Mouse (Mus musculus) heart, embryonic 11.5 days (tissue): ENCODE results near the gene Slc5a11. TPM values are rescaled to one million over a fixed set of nuclear protein-coding genes. Genes with fewer than 3 reads are reported as not detected.

Source experiments
- ATAC-seq: fragments of 200-750 bp; cut with Nextera tagmentation; replicated peaks from 2 replicates; pipeline ENCODE4 v1.8.0; 2017; ENCODE audit warnings: moderate library complexity; ENCODE audit not compliant: insufficient number of reproducible peaks, low FRiP score, low TSS enrichment
- H3K27ac ChIP-seq: fragments of 300-500 bp; sonication (generic); 2 replicates; pipeline ENCODE4 v1.5.1; 2014; ENCODE audit warnings: mild to moderate bottlenecking, low read depth, low read length
- H3K27me3 ChIP-seq: fragments of 300-500 bp; sonication (generic); 2 replicates; pipeline ENCODE4 v1.6.1; 2014; ENCODE audit warnings: mild to moderate bottlenecking, low read length, mixed read lengths; ENCODE audit not compliant: control insufficient read depth, insufficient read depth
- H3K36me3 ChIP-seq: fragments of 300-500 bp; sonication (generic); 2 replicates; pipeline ENCODE4 v1.6.1; 2014; ENCODE audit warnings: mild to moderate bottlenecking, low read length, moderate library complexity, mixed read lengths; ENCODE audit not compliant: control insufficient read depth, insufficient read depth
- H3K4me1 ChIP-seq: fragments of 300-500 bp; sonication (generic); 2 replicates; pipeline ENCODE4 v1.6.1; 2014; ENCODE audit warnings: low read length; ENCODE audit not compliant: control insufficient read depth, insufficient read depth
- H3K4me2 ChIP-seq: fragments of 300-500 bp; sonication (generic); 2 replicates; pipeline ENCODE4 v1.6.1; 2014; ENCODE audit warnings: mild to moderate bottlenecking, moderate library complexity
- H3K4me3 ChIP-seq: fragments of 300-500 bp; sonication (generic); 2 replicates; pipeline ENCODE4 v1.5.1; 2014; ENCODE audit warnings: low read depth, low read length
- H3K9ac ChIP-seq: fragments of 300-500 bp; sonication (generic); 2 replicates; pipeline ENCODE4 v1.6.1; 2014; ENCODE audit warnings: mild to moderate bottlenecking, low read depth, low read length, moderate library complexity
- H3K9me3 ChIP-seq: fragments of 300-500 bp; sonication (generic); replicated peaks from 2 replicates; pipeline ENCODE4 v1.6.1; 2016; ENCODE audit warnings: low read length; ENCODE audit not compliant: control insufficient read depth
- WGBS: fragments of 180-500 bp; shearing (Covaris S2); extraction: QIAGEN DNeasy Blood & Tissue Kit; methylation state at CpG from one replicate; pipeline ENCODE4 v1.1.7; 2014; ENCODE audit not compliant: insufficient replicate concordance; 5-methylcytosine and 5-hydroxymethylcytosine counted together
- polyA plus RNA-seq: library from polyadenylated mRNA; unstranded; fragments of >200 nt; fragmentation: Nextera tagmentation; extraction: Ambion mirVana; gene quantifications from 2 replicates; pipeline ENCODE4 v1.2.1, GENCODE M21; 2014

Slc5a11 gene
- polyA plus RNA-seq, 1 experiment from 2014 or later, result not detected

DNA sequence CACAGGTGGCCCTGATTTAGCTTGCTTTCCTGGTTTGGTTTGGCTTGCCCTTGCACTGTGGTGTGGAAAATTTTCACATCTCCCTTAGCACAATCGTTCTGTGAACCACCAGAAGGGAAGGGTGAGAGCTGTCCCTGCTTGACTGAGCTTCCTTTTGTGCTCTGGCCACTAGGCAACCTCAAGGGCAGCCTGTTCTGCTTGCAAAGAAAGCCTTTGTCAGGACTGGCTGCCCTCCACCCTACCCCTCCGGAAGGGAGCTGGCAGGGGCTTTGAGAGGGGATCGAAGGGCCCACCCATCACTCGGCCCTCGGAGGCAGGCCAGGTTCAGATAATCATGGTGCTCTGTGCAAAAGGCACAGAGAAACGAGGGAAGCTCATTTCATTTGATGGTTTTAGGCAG is 4.0 kb downstream of the Slc5a11 start:
- no peak for ATAC-seq
- H3K4me3 ChIP-seq, result no peak overlapping the region
- no peaks in the 10 kb centered on the region for H3K9me3 ChIP-seq
- H3K27ac ChIP-seq, result no peak overlapping the region
- no peaks in the 10 kb centered on the region for H3K27me3 ChIP-seq
- peaks cover 12% of the 10 kb centered on the region for H3K4me1 ChIP-seq
- H3K4me2 ChIP-seq, result no peak overlapping the region
- WGBS, result 41% methylated on average over 6 of the region's 6 CpGs
- no peak overlapping the region for H3K9ac ChIP-seq
- no peaks in the 10 kb centered on the region for H3K36me3 ChIP-seq

DNA sequence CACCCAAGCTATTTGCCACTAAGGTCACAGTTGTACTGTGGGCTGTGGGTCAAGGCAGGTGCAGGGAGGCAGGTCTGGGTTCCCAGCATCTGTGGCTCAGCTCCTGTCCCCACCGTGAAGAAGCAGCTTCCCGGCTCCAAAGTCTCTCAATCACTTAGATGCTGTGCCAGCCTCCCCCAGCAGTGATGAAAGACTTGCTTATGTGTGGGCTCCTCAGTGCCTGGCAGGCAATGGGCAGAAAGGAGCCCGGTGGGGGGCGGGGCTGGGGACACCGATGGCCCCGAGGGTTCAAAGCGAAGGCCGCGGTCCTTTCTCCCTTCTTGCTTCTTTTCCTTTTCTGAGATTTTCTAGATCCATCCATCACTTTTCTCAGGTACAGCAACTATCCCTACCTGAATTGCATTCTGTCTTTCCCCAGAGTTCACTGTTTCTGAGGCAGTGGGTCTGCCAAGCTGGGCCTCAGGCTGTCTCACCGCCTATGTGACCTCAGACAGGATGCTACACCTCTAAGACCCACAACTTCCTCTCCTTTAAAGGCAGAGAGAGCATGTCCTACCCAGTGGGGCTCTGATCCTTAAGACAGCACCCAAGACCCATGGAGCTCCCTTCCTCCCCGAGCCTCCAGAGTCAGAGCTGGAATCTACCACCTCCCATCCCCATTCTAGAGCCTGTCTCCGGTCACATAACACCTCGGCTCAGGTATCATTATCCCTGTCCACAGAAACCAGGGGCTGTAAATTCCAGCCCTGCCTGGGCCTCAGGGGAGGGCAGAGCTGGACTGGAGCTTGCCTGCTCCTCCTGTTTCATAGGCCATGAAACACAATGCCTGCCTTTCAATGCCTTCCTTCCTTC is 5.4 kb downstream of the Slc5a11 start:
- WGBS, result 67% methylated on average over 13 of the region's 13 CpGs
- H3K36me3 ChIP-seq, result no peaks in the 10 kb centered on the region
- H3K4me2 ChIP-seq, result no peak overlapping the region
- H3K27ac ChIP-seq, result no peak overlapping the region
- H3K4me3 ChIP-seq, result no peak overlapping the region
- no peaks in the 10 kb centered on the region for H3K9me3 ChIP-seq
- H3K9ac ChIP-seq, result no peak overlapping the region
- no peak for ATAC-seq
- H3K27me3 ChIP-seq, result no peaks in the 10 kb centered on the region
- peaks cover 5% of the 10 kb centered on the region; the same call in 1 of the 2 replicates for H3K4me1 ChIP-seq

DNA sequence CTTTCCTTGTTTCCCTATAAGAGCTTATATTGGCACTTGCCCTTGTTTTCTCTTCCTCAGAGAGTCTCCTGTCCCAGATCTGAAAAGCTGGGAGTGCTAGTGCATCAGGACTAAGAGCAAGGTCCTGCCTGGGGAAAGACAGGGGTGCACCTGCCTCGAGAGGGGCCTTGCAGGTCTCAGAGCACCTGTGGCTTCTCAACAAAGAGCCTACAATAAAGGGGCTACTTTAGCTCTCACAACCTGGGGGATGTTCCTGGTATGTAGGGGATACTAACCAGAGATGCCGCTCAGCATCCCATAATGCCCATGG is 6.0 kb downstream of the Slc5a11 start:
- no peak for ATAC-seq
- WGBS, result 70% methylated on average over 2 of the region's 2 CpGs

GRCm38 (mm10) chr7:123224076-123224475 is 9.5 kb downstream of the Slc5a11 start:
- Histone ChIP-seq H3K9ac (no peak overlapping the region), H3K27ac (no peak overlapping the region), H3K4me2 (no peak overlapping the region), H3K4me3 (no peak overlapping the region), H3K4me1 (peaks cover 7% of the 10 kb centered on the region), H3K27me3 (no peaks in the 10 kb centered on the region), H3K36me3 (no peaks in the 10 kb centered on the region), H3K9me3 (no peaks in the 10 kb centered on the region)
- ATAC-seq, result no peak
- WGBS, result 84% methylated on average over 9 of the region's 9 CpGs

More for the DNA sequence above, 6.0 kb downstream of the Slc5a11 start:
- Histone ChIP-seq H3K4me1 (peaks cover 5% of the 10 kb centered on the region; the same call in 1 of the 2 replicates), H3K4me3 (no peak overlapping the region), H3K9me3 (no peaks in the 10 kb centered on the region), H3K36me3 (no peaks in the 10 kb centered on the region), H3K9ac (no peak overlapping the region), H3K4me2 (no peak overlapping the region), H3K27me3 (no peaks in the 10 kb centered on the region), H3K27ac (no peak overlapping the region)

- peaks cover 7% of the 10 kb centered on the region for H3K4me1 ChIP-seq
- no peak overlapping the region for H3K9ac ChIP-seq
- no peak overlapping the region for H3K4me3 ChIP-seq
- H3K27ac ChIP-seq, result no peak overlapping the region
- WGBS, result 68% methylated on average over 4 of the region's 4 CpGs
- H3K9me3 ChIP-seq, result no peaks in the 10 kb centered on the region
- no peak overlapping the region for H3K4me2 ChIP-seq
- ATAC-seq, result no peak
- no peaks in the 10 kb centered on the region for H3K36me3 ChIP-seq
- no peaks in the 10 kb centered on the region for H3K27me3 ChIP-seq
Measured at GRCm38 (mm10) chr7:123225159-123225558, 10.6 kb downstream of the Slc5a11 start.

DNA sequence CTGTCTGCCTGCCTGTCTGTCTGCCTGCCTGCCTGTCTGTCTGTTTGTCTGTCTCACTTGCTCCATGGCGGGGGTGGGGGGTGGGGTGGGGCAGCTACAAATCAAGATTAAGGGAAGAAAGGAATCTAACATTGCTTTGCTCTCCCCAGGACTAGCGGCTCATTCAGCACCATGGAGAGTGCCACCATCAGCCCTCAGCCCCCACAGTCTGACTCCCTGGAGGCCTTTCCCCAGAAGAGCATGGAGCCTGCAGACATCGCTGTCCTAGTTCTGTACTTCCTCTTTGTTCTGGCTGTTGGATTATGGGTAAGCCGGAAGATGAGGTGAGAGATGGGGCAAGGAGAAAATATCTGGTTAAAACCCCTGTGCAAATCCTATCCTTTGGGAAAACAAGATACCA is 20.9 kb downstream of the Slc5a11 start:
- Histone ChIP-seq H3K9me3 (no peaks in the 10 kb centered on the region), H3K4me2 (no peak overlapping the region), H3K27me3 (no peaks in the 10 kb centered on the region), H3K27ac (no peak overlapping the region), H3K4me1 (no peaks in the 10 kb centered on the region), H3K9ac (no peak overlapping the region), H3K36me3 (no peaks in the 10 kb centered on the region), H3K4me3 (no peak overlapping the region)
- WGBS, result 11% methylated on average over 4 of the region's 4 CpGs
- no peak for ATAC-seq

GRCm38 (mm10) chr7:123238621-123239020 is 24.0 kb downstream of the Slc5a11 start:
- H3K27me3 ChIP-seq, result no peaks in the 10 kb centered on the region
- 0 out of 2 replicates have a peak, but pooled peaks have one; percentile 39 for ATAC-seq
- H3K36me3 ChIP-seq, result no peaks in the 10 kb centered on the region
- H3K4me1 ChIP-seq, result peaks cover 7% of the 10 kb centered on the region; the same call in 1 of the 2 replicates
- WGBS, result 50% methylated on average over 4 of the region's 4 CpGs
- no peaks in the 10 kb centered on the region for H3K9me3 ChIP-seq
- no peak overlapping the region for H3K27ac ChIP-seq
- H3K4me3 ChIP-seq, result no peak overlapping the region
- H3K9ac ChIP-seq, result no peak overlapping the region
- H3K4me2 ChIP-seq, result no peak overlapping the region

- Histone ChIP-seq H3K9me3 (no peaks in the 10 kb centered on the region), H3K36me3 (no peaks in the 10 kb centered on the region), H3K27ac (no peak overlapping the region), H3K4me3 (no peak overlapping the region), H3K4me1 (peaks cover 17% of the 10 kb centered on the region; the same call in 1 of the 2 replicates), H3K27me3 (no peaks in the 10 kb centered on the region), H3K4me2 (no peak overlapping the region), H3K9ac (no peak overlapping the region)
- ATAC-seq, result no peak
- WGBS, result 68% methylated on average over 6 of the region's 6 CpGs
Measured at GRCm38 (mm10) chr7:123240064-123240463, 25.5 kb downstream of the Slc5a11 start.

- Histone ChIP-seq H3K36me3 (no peaks in the 10 kb centered on the region), H3K4me2 (no peak overlapping the region), H3K27ac (no peak overlapping the region), H3K4me1 (peaks cover 18% of the 10 kb centered on the region; the same call in 1 of the 2 replicates), H3K9ac (no peak overlapping the region), H3K27me3 (no peaks in the 10 kb centered on the region), H3K9me3 (no peaks in the 10 kb centered on the region), H3K4me3 (no peak overlapping the region)
- 88% methylated on average over 7 of the region's 7 CpGs for WGBS
- no peak for ATAC-seq
Measured at GRCm38 (mm10) chr7:123242241-123242640, 27.7 kb downstream of the Slc5a11 start.
